Mouse (Mus musculus) neural tube, embryonic 11.5 days (tissue): Measurements from ENCODE around the gene Slc6a11. TPM values are rescaled to one million over a fixed set of nuclear protein-coding genes. Genes with fewer than 3 reads are reported as not detected.

Experiments
- ATAC-seq: fragments of 200-750 bp; cut with Nextera tagmentation; 2 replicates; pipeline ENCODE4 v1.8.0; 2017; ENCODE audit warnings: moderate number of reproducible peaks, mild to moderate bottlenecking, moderate TSS enrichment, moderate library complexity; ENCODE audit not compliant: insufficient read depth, low FRiP score, low TSS enrichment
- DNase-seq: peaks from one replicate; pipeline ENCODE4 v3.0.0-alpha.2; 2015; ENCODE audit warnings: low spot score
- H3K27ac ChIP-seq: fragments of 300-500 bp; sonication (generic); 2 replicates; pipeline ENCODE4 v1.5.1; 2014; ENCODE audit warnings: low read depth, mild to moderate bottlenecking, low read length
- H3K27me3 ChIP-seq: fragments of 300-500 bp; sonication (generic); 2 replicates; pipeline ENCODE4 v1.6.1; 2014; ENCODE audit warnings: mild to moderate bottlenecking, low read length, mixed read lengths; ENCODE audit not compliant: control insufficient read depth, insufficient read depth
- H3K36me3 ChIP-seq: fragments of 300-500 bp; sonication (generic); 2 replicates; pipeline ENCODE4 v1.6.1; 2014; ENCODE audit warnings: mild to moderate bottlenecking, low read length, moderate library complexity, mixed read lengths; ENCODE audit not compliant: control insufficient read depth, insufficient read depth
- H3K4me1 ChIP-seq: fragments of 300-500 bp; sonication (generic); 2 replicates; pipeline ENCODE4 v1.6.1; 2014; ENCODE audit warnings: low read length, mixed read lengths; ENCODE audit not compliant: control insufficient read depth, insufficient read depth
- H3K4me2 ChIP-seq: fragments of 300-500 bp; sonication (generic); 2 replicates; pipeline ENCODE4 v1.6.1; 2014; ENCODE audit warnings: low read depth, mild to moderate bottlenecking, moderate library complexity
- H3K4me3 ChIP-seq: fragments of 300-500 bp; sonication (generic); 2 replicates; pipeline ENCODE4 v1.5.1; 2014; ENCODE audit warnings: low read depth, low read length
- H3K9ac ChIP-seq: fragments of 300-500 bp; sonication (generic); 2 replicates; pipeline ENCODE4 v1.6.1; 2014; ENCODE audit warnings: mild to moderate bottlenecking, low read length
- H3K9me3 ChIP-seq: fragments of 300-500 bp; sonication (generic); 2 replicates; pipeline ENCODE4 v1.6.1; 2016; ENCODE audit warnings: low read length; ENCODE audit not compliant: control insufficient read depth
- WGBS: fragments of 180-500 bp; shearing (Covaris S2); extraction: QIAGEN DNeasy Blood & Tissue Kit; methylation state at CpG from one replicate; pipeline ENCODE4 v1.1.7; 2014; 5-methylcytosine and 5-hydroxymethylcytosine counted together
- polyA plus RNA-seq: library from polyadenylated mRNA; unstranded; fragments of >200 nt; fragmentation: Nextera tagmentation; extraction: Ambion mirVana; gene quantifications from 2 replicates; pipeline ENCODE4 v1.2.1, GENCODE M21; 2014

The Slc6a11 gene
- polyA plus RNA-seq, 1 experiment from 2014 or later: 1.1 TPM

- Histone ChIP-seq H3K4me3 (no peak overlapping the region), H3K4me2 (no peak overlapping the region), H3K9ac (no peak overlapping the region), H3K36me3 (no peaks in the 10 kb centered on the region), H3K4me1 (no peaks in the 10 kb centered on the region), H3K27ac (no peak overlapping the region), H3K9me3 (peaks cover 2% of the 10 kb centered on the region; the same call in 1 of the 2 replicates), H3K27me3 (no peaks in the 10 kb centered on the region)
- DNase-seq (no peak), ATAC-seq (no peak)
Measured at GRCm38 (mm10) chr6:114195998-114196397, 65.0 kb downstream of the Slc6a11 start.

GRCm38 (mm10) chr6:114199200-114199845 is 68.3 kb downstream of the Slc6a11 start:
- Histone ChIP-seq H3K4me2 (no peak overlapping the region), H3K9ac (no peak overlapping the region), H3K4me1 (no peaks in the 10 kb centered on the region), H3K4me3 (no peak overlapping the region), H3K36me3 (no peaks in the 10 kb centered on the region), H3K27ac (no peak overlapping the region), H3K27me3 (no peaks in the 10 kb centered on the region), H3K9me3 (no peaks in the 10 kb centered on the region)
- WGBS: 64% methylated on average over 9 of the region's 9 CpGs
- ATAC-seq (no peak), DNase-seq (no peak)

GRCm38 (mm10) chr6:114204557-114204956 is 73.5 kb downstream of the Slc6a11 start:
- ATAC-seq: no peak
- H3K27me3 ChIP-seq: no peaks in the 10 kb centered on the region
- 75% methylated on average over 3 of the region's 3 CpGs for WGBS
- H3K4me1 ChIP-seq: no peaks in the 10 kb centered on the region
- no peak for DNase-seq
- no peak overlapping the region for H3K4me2 ChIP-seq
- no peak overlapping the region for H3K27ac ChIP-seq
- no peak overlapping the region for H3K4me3 ChIP-seq
- no peak overlapping the region for H3K9ac ChIP-seq
- no peaks in the 10 kb centered on the region for H3K36me3 ChIP-seq
- no peaks in the 10 kb centered on the region for H3K9me3 ChIP-seq

- Histone ChIP-seq H3K27ac (no peak overlapping the region), H3K9ac (no peak overlapping the region), H3K36me3 (no peaks in the 10 kb centered on the region), H3K4me3 (no peak overlapping the region), H3K4me1 (no peaks in the 10 kb centered on the region), H3K9me3 (no peaks in the 10 kb centered on the region), H3K4me2 (no peak overlapping the region), H3K27me3 (no peaks in the 10 kb centered on the region)
- 86% methylated on average over 2 of the region's 2 CpGs for WGBS
- DNase-seq (no peak), ATAC-seq (no peak)
Measured at GRCm38 (mm10) chr6:114208296-114208695, 77.3 kb downstream of the Slc6a11 start.

GRCm38 (mm10) chr6:114214393-114214792 is 83.4 kb downstream of the Slc6a11 start:
- Histone ChIP-seq H3K27ac (no peak overlapping the region), H3K4me2 (no peak overlapping the region), H3K9ac (no peak overlapping the region), H3K9me3 (no peaks in the 10 kb centered on the region), H3K4me3 (no peak overlapping the region), H3K36me3 (no peaks in the 10 kb centered on the region), H3K4me1 (peaks cover 13% of the 10 kb centered on the region), H3K27me3 (no peaks in the 10 kb centered on the region)
- ATAC-seq (no peak), DNase-seq (no peak)
- WGBS: 96% methylated on average over 4 of the region's 4 CpGs

GRCm38 (mm10) chr6:114216741-114217414 is 85.8 kb downstream of the Slc6a11 start:
- Histone ChIP-seq H3K27me3 (no peaks in the 10 kb centered on the region), H3K9me3 (no peaks in the 10 kb centered on the region), H3K4me2 (0 out of 2 replicates have a peak overlapping the region, but pooled peaks have one; percentile 10), H3K36me3 (no peaks in the 10 kb centered on the region), H3K27ac (peak overlapping the region; percentile 67), H3K4me3 (no peak overlapping the region), H3K4me1 (peaks cover 13% of the 10 kb centered on the region), H3K9ac (no peak overlapping the region)
- 52% methylated on average over 13 of the region's 13 CpGs for WGBS
- DNase-seq (peak; percentile 74), ATAC-seq (peak; percentile 87)

GRCm38 (mm10) chr6:114224399-114224798 is 93.4 kb downstream of the Slc6a11 start:
- WGBS: 16% methylated on average over 4 of the region's 4 CpGs
- Histone ChIP-seq H3K4me1 (no peaks in the 10 kb centered on the region), H3K4me2 (no peak overlapping the region), H3K27ac (no peak overlapping the region), H3K36me3 (no peaks in the 10 kb centered on the region), H3K9ac (no peak overlapping the region), H3K27me3 (no peaks in the 10 kb centered on the region), H3K4me3 (no peak overlapping the region), H3K9me3 (no peaks in the 10 kb centered on the region)
- DNase-seq (peak; percentile 58), ATAC-seq (no peak)

- DNase-seq (no peak), ATAC-seq (no peak)
- H3K4me1 ChIP-seq: no peaks in the 10 kb centered on the region
- no peaks in the 10 kb centered on the region for H3K27me3 ChIP-seq
- no peaks in the 10 kb centered on the region for H3K9me3 ChIP-seq
- H3K4me2 ChIP-seq: no peak overlapping the region
- no peak overlapping the region for H3K4me3 ChIP-seq
- no peak overlapping the region for H3K27ac ChIP-seq
- peak overlapping the region; percentile 26 for H3K9ac ChIP-seq
- 2% methylated on average over 2 of the region's 2 CpGs for WGBS
- no peaks in the 10 kb centered on the region for H3K36me3 ChIP-seq
Measured at GRCm38 (mm10) chr6:114227378-114227777, 96.3 kb downstream of the Slc6a11 start.

GRCm38 (mm10) chr6:114228196-114228595 is 97.2 kb downstream of the Slc6a11 start:
- Histone ChIP-seq H3K4me1 (no peaks in the 10 kb centered on the region), H3K4me3 (no peak overlapping the region), H3K9ac (no peak overlapping the region), H3K4me2 (no peak overlapping the region), H3K9me3 (no peaks in the 10 kb centered on the region), H3K36me3 (no peaks in the 10 kb centered on the region), H3K27ac (no peak overlapping the region), H3K27me3 (no peaks in the 10 kb centered on the region)
- DNase-seq (no peak), ATAC-seq (no peak)
- WGBS: 85% methylated on average over 3 of the region's 3 CpGs
